Mouse (Mus musculus) testis, adult 2 months (tissue): Measurements from ENCODE around the gene 2310061I04Rik.

ENCODE experiments used
- CTCF ChIP-seq: fragments of 200-500 bp; IDR thresholded peaks from 2 replicates; pipeline ENCODE4 v1.5.1; 2012; ENCODE audit warnings: low read depth, mild to moderate bottlenecking, inconsistent platforms, low read length, moderate library complexity; ENCODE audit not compliant: control insufficient read depth, insufficient read depth, insufficient replicate concordance
- POLR2A ChIP-seq: fragments of 200-500 bp; IDR thresholded peaks from 2 replicates; pipeline ENCODE4 v1.6.1; 2012; ENCODE audit warnings: low read depth, mild to moderate bottlenecking, inconsistent platforms, low read length, moderate library complexity; ENCODE audit not compliant: control insufficient read depth

DNA sequence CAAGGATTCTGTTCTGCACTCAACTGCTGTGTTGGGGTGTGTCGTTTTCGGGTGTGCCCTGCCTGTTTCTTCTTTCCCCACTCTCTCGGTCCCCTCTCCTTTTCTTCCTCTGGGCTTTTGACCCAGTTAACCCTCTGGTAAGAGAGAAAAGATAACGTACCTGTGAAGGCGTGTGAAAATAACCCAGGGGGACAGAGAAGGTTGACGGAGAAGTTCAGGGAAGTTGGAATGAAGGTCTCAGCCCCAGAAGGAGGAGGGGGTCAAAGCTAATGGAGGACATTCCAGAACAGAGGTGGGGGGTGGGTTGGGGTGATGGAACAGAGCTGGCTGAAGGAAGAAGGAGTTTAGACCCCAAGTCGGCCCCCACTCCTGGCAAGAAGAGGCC, 28.3 kb downstream of the 2310061I04Rik start:
- TF ChIP-seq CTCF (no peak), POLR2A (no peak)
